Mouse (Mus musculus): Measurements from ENCODE around the gene Nanos1. TPM values are rescaled to one million over a fixed set of nuclear protein-coding genes. Genes with fewer than 3 reads are reported as not detected.

Nanos1 gene
- polyA plus RNA-seq, 1 experiment, result 0.38 TPM

DNA sequence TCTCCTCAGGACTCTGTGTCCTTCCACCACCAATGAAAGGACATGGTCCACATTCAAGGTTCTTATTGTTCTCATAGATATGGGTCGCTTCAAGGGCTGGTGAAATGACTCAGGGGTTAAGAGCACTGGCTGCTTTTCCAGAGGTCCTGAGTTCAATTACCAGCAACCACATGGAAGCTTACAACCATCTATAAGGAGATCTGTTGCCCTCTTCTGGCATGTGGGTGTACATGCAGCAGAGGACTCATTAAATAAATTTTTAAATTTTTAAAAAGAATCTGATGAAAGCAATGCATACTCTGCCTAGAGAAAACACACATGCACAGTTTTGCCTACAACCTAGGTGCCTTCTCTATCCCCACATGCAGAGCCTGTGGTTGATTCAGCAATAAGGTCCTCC, 15.2 kb upstream of the Nanos1 start:
- TF ChIP-seq MYOD1 (IDR thresholded peaks at IDR 0.05; ENCODE audit: control insufficient read depth in 1 of 3, insufficient read length in 2 of 3, low read depth in 2 of 3) (no peak), MYOG (IDR thresholded peaks at IDR 0.05; ENCODE audit: control insufficient read depth in 1 of 3, insufficient read depth in 1 of 3, insufficient read length in 2 of 3, low read depth in 2 of 3) (no peak), POLR2AphosphoS2 (IDR thresholded peaks at IDR 0.05; ENCODE audit: insufficient read length, low read depth) (no peak), E2F4 (IDR thresholded peaks at IDR 0.05; ENCODE audit: insufficient read depth) (no peak), TCF3 (IDR thresholded peaks at IDR 0.05; ENCODE audit: insufficient read length, low read depth) (no peak), USF1 (IDR thresholded peaks at IDR 0.05; ENCODE audit: low read depth) (no peak), MAX (IDR thresholded peaks at IDR 0.05; ENCODE audit: low read depth) (no peak), CEBPB (IDR thresholded peaks at IDR 0.05; ENCODE audit: insufficient read depth, poor library complexity, severe bottlenecking) (no peak), REST (IDR thresholded peaks at IDR 0.05; ENCODE audit: insufficient read depth, insufficient read length) (no peak), TCF12 (IDR thresholded peaks at IDR 0.05; ENCODE audit: insufficient read depth, poor library complexity, severe bottlenecking) (no peak), POLR2A (IDR thresholded peaks at IDR 0.05; ENCODE audit: insufficient read length, low read depth) (no peak), SRF (IDR thresholded peaks at IDR 0.05; ENCODE audit: control insufficient read depth, insufficient read length, low read depth) (no peak)
- Histone ChIP-seq H3K4me3 (no peak overlapping the region), H3K36me3 (ENCODE audit: control insufficient read depth, insufficient read depth) (no peaks in the 10 kb centered on the region), H3ac (ENCODE audit: control insufficient read depth, insufficient read length) (no peak overlapping the region), H3K79me2 (ENCODE audit: control insufficient read depth, insufficient read depth) (no peaks in the 10 kb centered on the region), H3K27me3 (ENCODE audit: control insufficient read depth, insufficient read depth, insufficient read length) (no peaks in the 10 kb centered on the region), H3K4me2 (ENCODE audit: low read depth) (no peak overlapping the region)

DNA sequence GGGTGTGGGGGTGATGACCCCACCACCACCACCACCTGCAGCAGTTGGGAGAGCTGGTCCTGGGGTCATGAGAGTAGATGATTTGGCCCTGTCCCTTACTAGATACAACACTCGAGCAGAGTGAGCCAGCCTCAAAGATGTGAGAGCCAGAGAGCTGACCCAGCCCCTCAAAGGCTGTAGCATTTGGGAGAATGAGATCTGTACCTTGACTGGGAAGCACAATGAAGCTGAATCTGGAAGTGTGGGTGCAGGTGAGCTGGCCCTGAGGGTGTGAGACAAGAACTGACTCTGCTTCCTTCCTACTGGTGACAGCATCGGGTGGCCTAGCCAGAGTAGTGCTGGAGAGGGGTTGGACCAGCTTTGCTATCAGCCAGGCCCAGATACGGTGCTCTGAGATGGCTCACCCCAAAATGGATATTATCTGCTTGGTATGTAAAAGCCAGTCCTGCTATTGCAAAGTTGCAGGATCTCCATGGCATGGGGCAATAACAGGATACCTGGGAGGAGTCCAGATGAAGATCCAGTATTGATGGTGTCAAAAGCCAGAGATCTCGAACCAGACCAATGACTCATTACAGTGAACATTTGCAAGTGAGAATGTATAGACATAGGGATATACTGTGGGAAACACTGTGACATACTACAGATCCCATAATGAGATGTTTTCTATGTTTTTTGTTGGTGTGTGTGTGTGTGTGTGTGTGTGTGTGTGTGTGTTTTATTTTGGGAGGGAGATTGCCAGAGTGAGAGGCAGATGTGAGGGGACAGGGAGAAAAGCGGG, 11.8 kb upstream of the Nanos1 start:
- H3K36me3 ChIP-seq (ENCODE audit: control insufficient read depth, insufficient read depth), result no peaks in the 10 kb centered on the region
- H3K79me2 ChIP-seq (ENCODE audit: control insufficient read depth, insufficient read depth), result no peaks in the 10 kb centered on the region
- H3K27me3 ChIP-seq (ENCODE audit: control insufficient read depth, insufficient read depth, insufficient read length), result no peaks in the 10 kb centered on the region
- TF ChIP-seq POLR2A (IDR thresholded peaks at IDR 0.05; ENCODE audit: insufficient read length, low read depth) (no peak), POLR2AphosphoS2 (IDR thresholded peaks at IDR 0.05; ENCODE audit: insufficient read length, low read depth) (no peak), E2F4 (IDR thresholded peaks at IDR 0.05; ENCODE audit: insufficient read depth) (no peak), USF1 (IDR thresholded peaks at IDR 0.05; ENCODE audit: low read depth) (no peak), MAX (IDR thresholded peaks at IDR 0.05; ENCODE audit: low read depth) (no peak), TCF3 (IDR thresholded peaks at IDR 0.05; ENCODE audit: insufficient read length, low read depth) (no peak), CEBPB (IDR thresholded peaks at IDR 0.05; ENCODE audit: insufficient read depth, poor library complexity, severe bottlenecking) (no peak), TCF12 (IDR thresholded peaks at IDR 0.05; ENCODE audit: insufficient read depth, poor library complexity, severe bottlenecking) (no peak), MYOD1 (IDR thresholded peaks at IDR 0.05; ENCODE audit: control insufficient read depth in 1 of 3, insufficient read length in 2 of 3, low read depth in 2 of 3) (no peak), REST (IDR thresholded peaks at IDR 0.05; ENCODE audit: insufficient read depth, insufficient read length) (no peak), SRF (IDR thresholded peaks at IDR 0.05; ENCODE audit: control insufficient read depth, insufficient read length, low read depth) (no peak), MYOG (IDR thresholded peaks at IDR 0.05; ENCODE audit: control insufficient read depth in 1 of 3, insufficient read depth in 1 of 3, insufficient read length in 2 of 3, low read depth in 2 of 3) (no peak)
- no peak overlapping the region for H3K4me3 ChIP-seq
- no peak overlapping the region for H3ac ChIP-seq (ENCODE audit: control insufficient read depth, insufficient read length)
- H3K4me2 ChIP-seq (ENCODE audit: low read depth), result no peak overlapping the region

DNA sequence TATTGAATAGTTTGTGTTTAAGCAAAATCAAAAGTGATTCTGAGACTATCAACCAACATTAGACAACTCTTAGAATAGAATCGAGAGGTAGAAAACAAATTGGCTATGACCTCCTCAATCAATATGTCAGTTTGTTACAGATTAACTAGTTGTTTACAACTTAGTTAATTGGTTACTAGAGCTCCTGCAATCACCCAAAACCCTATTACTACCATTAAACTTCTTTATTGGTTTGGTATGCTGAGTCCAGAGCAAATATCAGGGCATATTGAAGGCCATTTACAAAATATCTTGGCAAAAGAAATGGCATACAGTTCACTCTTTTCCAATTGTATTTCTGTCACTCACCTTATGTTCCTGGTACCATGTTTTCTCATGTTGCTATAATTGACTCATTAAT, 8.0 kb upstream of the Nanos1 start:
- TF ChIP-seq MYOG (IDR thresholded peaks at IDR 0.05; ENCODE audit: control insufficient read depth in 1 of 3, insufficient read depth in 1 of 3, insufficient read length in 2 of 3, low read depth in 2 of 3), result no peak
- no peak for TF ChIP-seq TCF3 (IDR thresholded peaks at IDR 0.05; ENCODE audit: insufficient read length, low read depth)
- TF ChIP-seq POLR2A (IDR thresholded peaks at IDR 0.05; ENCODE audit: insufficient read length, low read depth), result no peak
- no peak for TF ChIP-seq CEBPB (IDR thresholded peaks at IDR 0.05; ENCODE audit: insufficient read depth, poor library complexity, severe bottlenecking)
- no peak for TF ChIP-seq E2F4 (IDR thresholded peaks at IDR 0.05; ENCODE audit: insufficient read depth)
- TF ChIP-seq TCF12 (IDR thresholded peaks at IDR 0.05; ENCODE audit: insufficient read depth, poor library complexity, severe bottlenecking), result no peak
- TF ChIP-seq REST (IDR thresholded peaks at IDR 0.05; ENCODE audit: insufficient read depth, insufficient read length), result no peak
- TF ChIP-seq POLR2AphosphoS2 (IDR thresholded peaks at IDR 0.05; ENCODE audit: insufficient read length, low read depth), result no peak
- no peak for TF ChIP-seq SRF (IDR thresholded peaks at IDR 0.05; ENCODE audit: control insufficient read depth, insufficient read length, low read depth)
- no peaks in the 10 kb centered on the region for H3K36me3 ChIP-seq (ENCODE audit: control insufficient read depth, insufficient read depth)

DNA sequence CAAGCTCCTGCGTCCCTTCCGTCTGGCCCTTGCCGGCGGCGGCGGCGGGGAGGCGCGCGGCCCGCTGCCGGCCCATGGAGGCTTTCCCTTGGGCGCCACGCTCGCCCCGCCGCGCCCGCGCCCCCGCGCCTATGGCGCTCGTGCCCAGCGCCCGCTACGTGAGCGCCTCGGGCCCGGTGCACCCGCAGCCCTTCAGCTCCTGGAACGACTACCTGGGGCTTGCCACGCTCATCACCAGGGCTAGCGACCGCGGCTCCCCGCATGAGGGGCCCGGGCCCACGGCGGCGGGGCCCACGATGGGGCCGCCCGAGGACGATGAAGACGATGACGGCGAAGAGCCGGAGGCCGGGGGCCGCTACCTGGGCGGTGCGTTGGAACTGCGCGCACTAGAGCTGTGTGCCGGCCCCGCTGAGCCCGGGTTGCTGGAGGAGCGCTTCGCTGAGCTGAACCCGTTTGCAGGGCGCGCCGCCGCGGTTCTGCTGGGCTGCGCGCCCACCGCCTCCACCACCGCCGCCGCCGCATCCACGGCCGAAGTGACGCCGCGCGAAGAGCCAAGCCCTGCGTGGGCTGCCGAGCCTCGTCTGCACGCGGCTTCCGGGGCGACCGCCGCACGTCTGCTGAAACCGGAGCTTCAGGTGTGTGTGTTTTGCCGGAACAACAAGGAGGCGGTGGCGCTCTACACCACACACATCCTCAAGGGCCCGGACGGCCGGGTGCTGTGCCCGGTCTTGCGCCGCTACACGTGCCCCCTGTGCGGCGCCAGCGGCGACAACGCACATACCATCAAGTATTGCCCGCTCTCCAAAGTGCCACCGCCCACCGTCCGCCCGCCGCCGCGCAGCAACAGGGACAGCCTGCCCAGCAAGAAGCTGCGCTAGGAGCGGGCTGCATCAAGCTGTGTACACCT, 658 bp downstream of the Nanos1 start:
- TF ChIP-seq MAX (IDR thresholded peaks at IDR 0.05; ENCODE audit: low read depth) (no peak), POLR2AphosphoS2 (IDR thresholded peaks at IDR 0.05; ENCODE audit: insufficient read length, low read depth) (peak; percentile 63), POLR2A (IDR thresholded peaks at IDR 0.05; ENCODE audit: insufficient read length, low read depth) (peak; percentile 17), CEBPB (IDR thresholded peaks at IDR 0.05; ENCODE audit: insufficient read depth, poor library complexity, severe bottlenecking) (no peak)
- H3K4me3 ChIP-seq, result peak overlapping the region; percentile 14
- peaks cover 6% of the 10 kb centered on the region for H3K36me3 ChIP-seq (ENCODE audit: control insufficient read depth, insufficient read depth)
- H3K4me2 ChIP-seq (ENCODE audit: low read depth), result peak overlapping the region; percentile 89
- H3K79me2 ChIP-seq (ENCODE audit: control insufficient read depth, insufficient read depth), result no peaks in the 10 kb centered on the region
- H3K27me3 ChIP-seq (ENCODE audit: control insufficient read depth, insufficient read depth, insufficient read length), result no peaks in the 10 kb centered on the region
- H3ac ChIP-seq (ENCODE audit: control insufficient read depth, insufficient read length), result peak overlapping the region; percentile 14

More for the DNA sequence above, 8.0 kb upstream of the Nanos1 start:
- Histone ChIP-seq H3K79me2 (ENCODE audit: control insufficient read depth, insufficient read depth) (no peaks in the 10 kb centered on the region), H3ac (ENCODE audit: control insufficient read depth, insufficient read length) (no peak overlapping the region), H3K4me2 (ENCODE audit: low read depth) (no peak overlapping the region), H3K4me3 (no peak overlapping the region), H3K27me3 (ENCODE audit: control insufficient read depth, insufficient read depth, insufficient read length) (no peaks in the 10 kb centered on the region)
